Comparison of ENCODE assay signal across 1 mouse cellular context in genomic region chr7:141078876-141079275, GRCm38 (mm10).
TF ChIP-seq lines count a peak whose summit lies in the region.

No protein-coding gene starts in this region.

TF ChIP-seq in CH12.LX, 34 proteins besides CTCF, POLR2A, EP300 and RAD21:
- TF ChIP-seq BHLHE40 (IDR thresholded peaks at IDR 0.05; ENCODE audit: low read depth, low read length): no peak
- no peak for TF ChIP-seq RCOR1 (conservative IDR thresholded peaks at IDR 0.05; ENCODE audit: low read depth, low read length)
- TF ChIP-seq TCF12 (IDR thresholded peaks at IDR 0.05; ENCODE audit: low read depth, low read length): peak; percentile 39; the same call in 1 of the 2 replicates
